Mouse (Mus musculus): ENCODE data around the gene Sftpd. TPM values are rescaled to one million over a fixed set of nuclear protein-coding genes. Genes with fewer than 3 reads are reported as not detected.

Gene Sftpd
- total RNA-seq (2021) = not detected
- long read RNA-seq, experiment 1 = 0 reads
- long read RNA-seq, experiment 2 = 0 reads

- DNase-seq (ENCODE audit: low spot score in 2 of 2) = no peak
Measured at GRCm38 (mm10) chr14:41185059-41185821, at the start of gene Sftpd. Sftpd (minus strand) TSS chr14:41185149.

GRCm38 (mm10) chr14:41198037-41198730 is 13.2 kb upstream of the Sftpd start:
- no peak for DNase-seq (ENCODE audit: low spot score in 2 of 2)

- no peak for DNase-seq (ENCODE audit: low spot score in 2 of 2)
Measured at GRCm38 (mm10) chr14:41189496-41189895, 4.5 kb upstream of the Sftpd start.

- no peak for DNase-seq (ENCODE audit: low spot score in 2 of 2)
Measured at GRCm38 (mm10) chr14:41174802-41175201, 10.1 kb downstream of the Sftpd start.

- DNase-seq (ENCODE audit: low spot score in 2 of 2) = no peak
Measured at GRCm38 (mm10) chr14:41170514-41170913, 14.4 kb downstream of the Sftpd start.

GRCm38 (mm10) chr14:41168567-41168966 is 16.4 kb downstream of the Sftpd start:
- DNase-seq (ENCODE audit: low spot score in 2 of 2) = no peak

- no peak for DNase-seq (ENCODE audit: low spot score in 2 of 2)
Measured at GRCm38 (mm10) chr14:41167278-41167677, 17.7 kb downstream of the Sftpd start.

- DNase-seq (ENCODE audit: low spot score in 2 of 2) = peak; percentile 50 to 64
Measured at GRCm38 (mm10) chr14:41162663-41163062, 22.3 kb downstream of the Sftpd start.

- DNase-seq (ENCODE audit: low spot score in 2 of 2) = no peak
Measured at GRCm38 (mm10) chr14:41160743-41161142, 24.2 kb downstream of the Sftpd start.

GRCm38 (mm10) chr14:41160076-41160475 is 24.9 kb downstream of the Sftpd start:
- no peak for DNase-seq (ENCODE audit: low spot score in 2 of 2)

- DNase-seq (ENCODE audit: low spot score in 2 of 2) = no peak
Measured at GRCm38 (mm10) chr14:41151220-41151898, 33.6 kb downstream of the Sftpd start, which contains the start of gene Mbl1. Mbl1 (plus strand) TSS chr14:41151458.

- no peak for DNase-seq (ENCODE audit: low spot score in 2 of 2)
Measured at GRCm38 (mm10) chr14:41147356-41147755, 37.6 kb downstream of the Sftpd start.

- DNase-seq (ENCODE audit: low spot score in 2 of 2) = no peak
Measured at GRCm38 (mm10) chr14:41146922-41147321, 38.0 kb downstream of the Sftpd start.

GRCm38 (mm10) chr14:41146035-41146434 is 38.9 kb downstream of the Sftpd start:
- no peak for DNase-seq (ENCODE audit: low spot score in 2 of 2)

- DNase-seq (ENCODE audit: low spot score in 2 of 2) = no peak
Measured at GRCm38 (mm10) chr14:41140686-41141085, 44.3 kb downstream of the Sftpd start.

- no peak for DNase-seq (ENCODE audit: low spot score in 2 of 2)
Measured at GRCm38 (mm10) chr14:41137006-41137405, 47.9 kb downstream of the Sftpd start.

- DNase-seq (ENCODE audit: low spot score in 2 of 2) = no peak
Measured at GRCm38 (mm10) chr14:41131540-41131939, 53.4 kb downstream of the Sftpd start, which contains the start of gene Sftpa1. Sftpa1 (plus strand) TSS chr14:41131782.

GRCm38 (mm10) chr14:41127997-41128396 is 57.0 kb downstream of the Sftpd start:
- peak in 1 of 2 experiments; percentile 26 for DNase-seq (ENCODE audit: low spot score in 2 of 2)

GRCm38 (mm10) chr14:41124683-41125082 is 60.3 kb downstream of the Sftpd start:
- DNase-seq (ENCODE audit: low spot score in 2 of 2) = no peak

Measured in left cerebral cortex, adult 18-20 months (tissue).